Mouse (Mus musculus) forebrain, postnatal 0 days (tissue): ENCODE results near the gene Exoc6. TPM values are rescaled to one million over a fixed set of nuclear protein-coding genes. Genes with fewer than 3 reads are reported as not detected.
"Not testable (repeated sequence)": the region's sequence is repeated elsewhere in the genome, so short reads cannot be mapped to it uniquely, and the experiment has no call there.

Source experiments
- ATAC-seq: fragments of 200-750 bp; cut with Nextera tagmentation; 2 replicates; pipeline ENCODE4 v1.8.0; 2017; ENCODE audit warnings: mild to moderate bottlenecking, moderate library complexity
- DNase-seq: peaks from one replicate; pipeline ENCODE4 v3.0.0-alpha.2; 2015
- H3K27ac ChIP-seq: fragments of 300-500 bp; sonication (generic); 2 replicates; pipeline ENCODE4 v1.5.1; 2014; ENCODE audit warnings: low read depth, mild to moderate bottlenecking, antibody characterized with exemption, low read length, moderate library complexity, mixed read lengths
- H3K27me3 ChIP-seq: fragments of 300-500 bp; sonication (generic); 2 replicates; pipeline ENCODE4 v1.6.1; 2014; ENCODE audit warnings: mild to moderate bottlenecking, low read length, mixed read lengths; ENCODE audit not compliant: insufficient read depth
- H3K36me3 ChIP-seq: fragments of 300-500 bp; sonication (generic); 2 replicates; pipeline ENCODE4 v1.6.1; 2014; ENCODE audit warnings: mild to moderate bottlenecking, moderate library complexity; ENCODE audit not compliant: insufficient read depth
- H3K4me1 ChIP-seq: fragments of 300-500 bp; sonication (generic); 2 replicates; pipeline ENCODE4 v1.6.1; 2014; ENCODE audit warnings: antibody characterized with exemption; ENCODE audit not compliant: insufficient read depth
- H3K4me2 ChIP-seq: fragments of 300-500 bp; sonication (generic); 2 replicates; pipeline ENCODE4 v1.6.1; 2014; ENCODE audit warnings: low read depth, mild to moderate bottlenecking, moderate library complexity
- H3K4me3 ChIP-seq: fragments of 300-500 bp; sonication (generic); 2 replicates; pipeline ENCODE4 v1.5.1; 2014; ENCODE audit warnings: low read depth, low read length, mixed read lengths
- H3K9ac ChIP-seq: fragments of 300-500 bp; sonication (generic); 2 replicates; pipeline ENCODE4 v1.6.1; 2014; ENCODE audit warnings: mild to moderate bottlenecking
- H3K9me3 ChIP-seq: fragments of 300-500 bp; sonication (generic); 2 replicates; pipeline ENCODE4 v1.6.1; 2016; ENCODE audit warnings: low read length
- CTCF ChIP-seq: sonication (generic); IDR thresholded peaks from 2 replicates; pipeline ENCODE4 v1.5.1; 2016; ENCODE audit warnings: antibody characterized with exemption, control low read depth, low read depth
- WGBS: fragments of 180-500 bp; shearing (Covaris S2); extraction: QIAGEN DNeasy Blood & Tissue Kit; methylation state at CpG from one replicate; pipeline ENCODE4 v1.1.7; 2014; 5-methylcytosine and 5-hydroxymethylcytosine counted together
- polyA plus RNA-seq: library from polyadenylated mRNA; unstranded; fragments of >200 nt; fragmentation: Nextera tagmentation; extraction: Ambion mirVana; gene quantifications from 2 replicates; pipeline ENCODE4 v1.2.1, GENCODE M21; 2015
- total RNA-seq: library from RNA; depleted of rRNA; stranded (reverse); fragments of >200 nt; gene quantifications from 2 replicates; pipeline ENCODE4 v1.2.3, GENCODE M21; 2014

Exoc6 gene
- total and polyA plus RNA-seq, 2 experiments from 2014 or later = 34.3 to 42.9 TPM

GRCm38 (mm10) chr19:37551040-37551566 is 885 bp downstream of the Exoc6 start:
- TF ChIP-seq CTCF = no peak
- DNase-seq = no peak
- Histone ChIP-seq H3K27me3 (no peaks in the 10 kb centered on the region), H3K9me3 (no peaks in the 10 kb centered on the region), H3K4me2 (peak overlapping the region; percentile 87), H3K9ac (peak overlapping the region; percentile 78), H3K36me3 (no peaks in the 10 kb centered on the region), H3K4me3 (peak overlapping the region; percentile 78), H3K27ac (no peak overlapping the region), H3K4me1 (no peaks in the 10 kb centered on the region)
- 12% methylated on average over 8 of the region's 8 CpGs for WGBS
- ATAC-seq = peak; percentile 10; the same call in 1 of the 2 replicates

GRCm38 (mm10) chr19:37553376-37554265 is 3.4 kb downstream of the Exoc6 start:
- no peak overlapping the region for H3K4me2 ChIP-seq
- no peak for DNase-seq
- TF ChIP-seq CTCF = no peak
- no peaks in the 10 kb centered on the region for H3K9me3 ChIP-seq
- no peak overlapping the region for H3K27ac ChIP-seq
- no peaks in the 10 kb centered on the region for H3K4me1 ChIP-seq
- no peaks in the 10 kb centered on the region for H3K27me3 ChIP-seq
- ATAC-seq = no peak
- H3K4me3 ChIP-seq = no peak overlapping the region
- no peaks in the 10 kb centered on the region for H3K36me3 ChIP-seq
- 78% methylated on average over 11 of the region's 11 CpGs for WGBS
- no peak overlapping the region for H3K9ac ChIP-seq

- H3K27ac ChIP-seq, H3K27me3 ChIP-seq, H3K4me2 ChIP-seq, H3K4me1 ChIP-seq, H3K9me3 ChIP-seq, H3K9ac ChIP-seq, DNase-seq, ATAC-seq, H3K36me3 ChIP-seq, H3K4me3 ChIP-seq: not testable (repeated sequence)
- WGBS = 86% methylated on average over 5 of the region's 5 CpGs
These were observed 4.0 kb downstream of the Exoc6 start for GRCm38 (mm10) chr19:37554266-37554650.

- Histone ChIP-seq H3K9me3 (no peaks in the 10 kb centered on the region), H3K4me2 (no peak overlapping the region), H3K27me3 (no peaks in the 10 kb centered on the region), H3K36me3 (no peaks in the 10 kb centered on the region), H3K4me3 (no peak overlapping the region), H3K4me1 (no peaks in the 10 kb centered on the region), H3K9ac (no peak overlapping the region), H3K27ac (no peak overlapping the region)
- no peak for ATAC-seq
- WGBS = 89% methylated on average over 6 of the region's 6 CpGs
- no peak for TF ChIP-seq CTCF
- no peak for DNase-seq
These were observed 5.8 kb downstream of the Exoc6 start for GRCm38 (mm10) chr19:37555863-37556566.

- Histone ChIP-seq H3K4me3 (no peak overlapping the region), H3K9me3 (no peaks in the 10 kb centered on the region), H3K9ac (no peak overlapping the region), H3K27me3 (no peaks in the 10 kb centered on the region), H3K36me3 (no peaks in the 10 kb centered on the region), H3K27ac (no peak overlapping the region), H3K4me1 (no peaks in the 10 kb centered on the region), H3K4me2 (no peak overlapping the region)
- no peak for TF ChIP-seq CTCF
- ATAC-seq (no peak), DNase-seq (no peak)
- WGBS = 90% methylated on average over 3 of the region's 3 CpGs
These were observed 7.7 kb downstream of the Exoc6 start for GRCm38 (mm10) chr19:37557898-37558297.

- H3K4me1 ChIP-seq = no peaks in the 10 kb centered on the region
- peak; percentile 72 for TF ChIP-seq CTCF
- H3K27ac ChIP-seq = no peak overlapping the region
- no peaks in the 10 kb centered on the region for H3K27me3 ChIP-seq
- no peak overlapping the region for H3K9ac ChIP-seq
- H3K4me3 ChIP-seq = no peak overlapping the region
- no peaks in the 10 kb centered on the region for H3K36me3 ChIP-seq
- ATAC-seq (peak; percentile 71), DNase-seq (peak; percentile 70)
- WGBS = 33% methylated on average over 9 of the region's 9 CpGs
- H3K4me2 ChIP-seq = no peak overlapping the region
- H3K9me3 ChIP-seq = no peaks in the 10 kb centered on the region
These were observed 9.3 kb downstream of the Exoc6 start for GRCm38 (mm10) chr19:37559286-37560079.
